ENCODE assay signal across 11 mouse cellular contexts in the genomic region with DNA sequence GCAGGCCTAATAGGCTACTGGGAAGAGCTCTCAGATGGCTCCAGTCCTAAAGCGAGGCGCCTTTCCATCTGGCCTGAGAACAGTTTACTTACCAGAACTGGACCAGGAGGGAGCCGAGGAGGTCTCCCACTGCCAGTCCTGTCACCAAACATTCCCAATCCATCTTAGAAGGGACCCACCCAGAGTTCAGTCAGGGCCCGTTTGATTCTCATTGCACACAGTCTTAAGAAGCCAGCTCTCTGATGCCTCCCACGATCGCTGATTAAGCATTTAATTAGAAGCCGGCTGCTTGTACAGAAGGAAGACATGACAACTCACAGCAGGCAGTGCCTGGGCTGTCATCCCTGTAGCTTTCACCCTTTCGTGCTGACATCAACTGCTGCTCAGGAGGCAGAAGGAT.
DNase-seq lines count a peak whose midpoint lies in the region; ATAC-seq and TF ChIP-seq lines count a peak whose summit lies in the region.
"Had no signal": no experiment of that assay in that cellular context is flagged by ENCODE, and none has a peak within 500 bp of the region (broad histone marks: within the 10 kb centered on the region; RNA-seq: fewer than 3 reads in every experiment).

No protein-coding gene starts in this region.

- no peak for TF ChIP-seq CTCF in kidney, adult 2 months (conservative IDR thresholded peaks at IDR 0.05; ENCODE audit: insufficient read depth, insufficient read length, low read depth, low read length)

- 75% methylated on average over 8 of the region's 8 CpGs for WGBS in kidney, adult 2 months

- no peaks in the 10 kb centered on the region for H3K4me1 ChIP-seq in kidney, adult 2 months (ENCODE audit: control insufficient read depth, insufficient read depth, low read length)
- H3K4me1 ChIP-seq: embryonic facial prominence, embryonic 10.5 days had no signal

- H3K36me3 ChIP-seq in kidney, adult 2 months (ENCODE audit: control insufficient read depth, insufficient read depth, low read length), result no peaks in the 10 kb centered on the region

- no peak for TF ChIP-seq POLR2A in kidney, adult 2 months (IDR thresholded peaks at IDR 0.05; ENCODE audit: low read depth, low read length)

- DNase-seq in kidney, postnatal 10 days, result peak; percentile 37
- no peak for DNase-seq in kidney, adult 2 months
- peak; percentile 91 for DNase-seq in brain, adult 2 months (ENCODE audit: low read depth, low spot score)
- peak; percentile 76 for DNase-seq in cerebellum, adult 9-10 months
- peak; percentile 24 for DNase-seq in heart, postnatal 4 days
- DNase-seq in spleen, postnatal 36 days (ENCODE audit: low spot score in 2 of 2), result no peak
- DNase-seq in frontal cortex, postnatal 36 days (ENCODE audit: low spot score in 2 of 2), result no peak
- DNase-seq: gastrocnemius, postnatal 36 days; thymus, postnatal 4 days had no signal

- H3K4me3 ChIP-seq in kidney, adult 2 months (ENCODE audit: insufficient read depth, low read depth, low read length), result no peak overlapping the region
- H3K4me3 ChIP-seq: embryonic facial prominence, embryonic 10.5 days had no signal

- no peak for ATAC-seq in inflammation-experienced regulatory T-cells, adult 6 months

- H3K27ac ChIP-seq in kidney, adult 2 months (ENCODE audit: insufficient read depth, low read depth, low read length), result no peak overlapping the region
- H3K27ac ChIP-seq: embryonic facial prominence, embryonic 10.5 days had no signal

- no peaks in the 10 kb centered on the region for H3K27me3 ChIP-seq in kidney, adult 2 months (replicated peaks; ENCODE audit: control insufficient read depth, insufficient read depth, low read length)

Comparison
In these comparisons a context has a peak if more than half of its experiments do, and no peak if none do; other contexts are left out.
1. DNase-seq: peak in kidney, postnatal 10 days (single experiment), brain, adult 2 months (single experiment), cerebellum, adult 9-10 months (single experiment) and heart, postnatal 4 days (single experiment); none in kidney, adult 2 months (single experiment), spleen, postnatal 36 days (0 of 2) and frontal cortex, postnatal 36 days (0 of 2).